Mouse (Mus musculus) large intestine, adult 2 months (tissue): ENCODE measurements around the gene Prl3a1. TPM values are rescaled to one million over a fixed set of nuclear protein-coding genes. Genes with fewer than 3 reads are reported as not detected.

Experiments
- DNase-seq: peaks from one replicate; pipeline ENCODE4 v3.0.0-alpha.2; 2012; ENCODE audit warnings: low read depth, low spot score
- WGBS: fragments of 180-500 bp; shearing (Covaris S2); methylation state at CpG from one replicate; pipeline ENCODE4 v1.1.7; 2018; 5-methylcytosine and 5-hydroxymethylcytosine counted together
- polyA plus RNA-seq: library from polyadenylated mRNA; depleted of rRNA; stranded (reverse); fragments of >200 nt; gene quantifications from 2 replicates; pipeline ENCODE4 v1.2.3, GENCODE M21; 2012; rRNA removed

Gene Prl3a1
- not detected in 2 replicates for polyA plus RNA-seq

- WGBS, result 83% methylated on average over 4 of the region's 4 CpGs
- no peak for DNase-seq
Measured at GRCm38 (mm10) chr13:27259136-27259535, at the start of gene Prl3a1. TSS of gene Prl3a1 (plus strand) at chr13:27259436.

GRCm38 (mm10) chr13:27241547-27241946 lies 17.7 kb upstream of the Prl3a1 start, which contains the start of gene Prl3b1:
TSS of gene Prl3b1 (plus strand) at chr13:27241847.
- WGBS, result 93% methylated on average over 1 of the region's 1 CpGs
- no peak for DNase-seq

- 32% methylated on average over 7 of the region's 7 CpGs for WGBS
- DNase-seq, result peak; percentile 95
Measured at GRCm38 (mm10) chr13:27312334-27313225, 53.3 kb downstream of the Prl3a1 start, which contains the start of gene Prl6a1. TSS of gene Prl6a1 (plus strand) at chr13:27312627.

Other genes starting within 250 kb of the Prl3a1 start
- gene Prl, start 201.9 kb upstream of the Prl3a1 start, polyA plus RNA-seq, result not detected in 2 replicates
- not detected in 2 replicates for gene Prl3d1, start 165.2 kb upstream of the Prl3a1 start, polyA plus RNA-seq
- gene Prl3d2, start 137.7 kb upstream of the Prl3a1 start, polyA plus RNA-seq, result not detected in 2 replicates
- not detected in 2 replicates for gene Prl3d3, start 102.6 kb upstream of the Prl3a1 start, polyA plus RNA-seq
- not detected in 2 replicates for gene Prl3c1, start 62.8 kb upstream of the Prl3a1 start, polyA plus RNA-seq
- not detected in 2 replicates for gene Prl3b1, start 17.6 kb upstream of the Prl3a1 start, polyA plus RNA-seq
- gene Prl6a1, start 53.2 kb downstream of the Prl3a1 start, polyA plus RNA-seq, result not detected in 2 replicates
- gene Prl8a2, start 86.2 kb downstream of the Prl3a1 start, polyA plus RNA-seq, result not detected in 2 replicates
- gene Prl2b1, start 131.4 kb downstream of the Prl3a1 start, polyA plus RNA-seq, result not detected in 2 replicates
- not detected in 2 replicates for gene Prl8a6, start 179.3 kb downstream of the Prl3a1 start, polyA plus RNA-seq